Mouse (Mus musculus): ENCODE results near the gene Macrod1.

GRCm38 (mm10) chr19:7013984-7014383, 42.6 kb upstream of the Macrod1 start:
- TF ChIP-seq CTCF (conservative IDR thresholded peaks at IDR 0.05; ENCODE audit: insufficient read depth, insufficient read length, low read depth, low read length) (no peak), POLR2A (IDR thresholded peaks at IDR 0.05; ENCODE audit: low read depth, low read length) (no peak)
